Mouse (Mus musculus) left cerebral cortex, postnatal 36 days (tissue): Measurements from ENCODE around the gene Taar1. TPM values are rescaled to one million over a fixed set of nuclear protein-coding genes. Genes with fewer than 3 reads are reported as not detected.

ENCODE experiments used
- DNase-seq, 2 experiments: peaks; one replicate each; pipeline ENCODE4 v3.0.0; 2021 to 2022; ENCODE audit warnings: low spot score in 2 of 2, mixed read lengths in 1 of 2
- intact Hi-C: fragments of 180-260 bp; cut with DNase I; formaldehyde crosslinking; loops from one replicate; pipeline ENCODE4 v1.15.1; 2025
- total RNA-seq, 2 experiments: library from RNA; stranded (reverse); gene quantifications; 2 replicates each; pipeline ENCODE4 v1.2.3; 2021

Taar1 gene
- total RNA-seq, 2 experiments from 2014 or later, result not detected

DNA sequence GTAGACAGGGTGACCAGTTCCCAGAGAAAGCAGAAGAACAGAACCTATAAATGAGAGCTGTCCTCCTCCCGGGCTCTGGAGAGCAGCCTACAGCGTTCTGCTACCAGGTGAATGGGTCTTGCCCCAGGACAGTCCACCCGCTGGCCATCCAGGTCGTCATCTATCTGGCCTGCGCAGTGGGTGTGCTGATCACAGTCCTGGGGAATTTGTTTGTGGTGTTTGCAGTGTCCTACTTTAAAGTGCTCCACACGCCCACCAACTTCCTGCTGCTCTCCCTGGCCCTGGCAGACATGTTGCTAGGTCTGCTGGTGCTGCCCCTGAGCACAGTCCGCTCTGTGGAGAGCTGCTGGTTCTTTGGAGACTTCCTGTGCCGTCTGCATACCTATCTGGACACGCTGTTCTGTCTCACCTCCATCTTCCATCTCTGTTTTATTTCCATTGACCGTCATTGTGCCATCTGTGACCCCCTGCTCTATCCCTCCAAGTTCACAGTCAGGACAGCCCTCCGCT is 50.6 kb downstream of the Taar1 start, which contains the start of gene Taar5:
TSS of gene Taar5 (plus strand) at position 51 of the 510 bp plus-strand sequence.
- intact Hi-C loops, result no loop called here

More for the DNA sequence above, 50.6 kb downstream of the Taar1 start, which contains the start of gene Taar5:
- DNase-seq, result no peak

Other genes starting within 250 kb of the Taar1 start
- gene Rps12, start 133.1 kb upstream of the Taar1 start, total RNA-seq, result 100 to 1,000 TPM; 152 to 199 TPM
- 10 to 100 TPM; 17.3 to 25.0 TPM for gene Slc18b1, start 123.4 kb upstream of the Taar1 start, total RNA-seq
- gene Vnn3, start 68.9 kb upstream of the Taar1 start, total RNA-seq, result under 1 TPM in 1 of 2 experiments, not detected in 1; 0.29 TPM
- gene Vnn1, start 25.7 kb upstream of the Taar1 start, total RNA-seq, result under 1 TPM in 1 of 2 experiments, not detected in 1; 0.22 TPM
- gene Taar2, start 18.2 kb downstream of the Taar1 start, total RNA-seq, result not detected
- not detected for gene Taar3, start 29.2 kb downstream of the Taar1 start, total RNA-seq
- not detected for gene Taar4, start 40.1 kb downstream of the Taar1 start, total RNA-seq
- gene Taar5, start 50.4 kb downstream of the Taar1 start, total RNA-seq, result not detected
- not detected for gene Taar6, start 65.3 kb downstream of the Taar1 start, total RNA-seq
- gene Taar7a, start 73.1 kb downstream of the Taar1 start, total RNA-seq, result not detected
- gene Taar7b, start 79.6 kb downstream of the Taar1 start, total RNA-seq, result not detected
- not detected for gene Taar7d, start 106.9 kb downstream of the Taar1 start, total RNA-seq
- not detected for gene Taar7e, start 117.3 kb downstream of the Taar1 start, total RNA-seq
- not detected for gene Taar7f, start 129.2 kb downstream of the Taar1 start, total RNA-seq
- not detected for gene Taar8a, start 156.1 kb downstream of the Taar1 start, total RNA-seq
- gene Taar8b, start 171.9 kb downstream of the Taar1 start, total RNA-seq, result not detected
- gene Taar8c, start 181.6 kb downstream of the Taar1 start, total RNA-seq, result not detected
- gene Taar9, start 189.2 kb downstream of the Taar1 start, total RNA-seq, result not detected
- 100 to 1,000 TPM; 136 to 139 TPM for gene Stx7, start 228.9 kb downstream of the Taar1 start, total RNA-seq